Mouse (Mus musculus) cortical plate, adult 2 months (tissue): ENCODE results near the gene Acox2. TPM values are rescaled to one million over a fixed set of nuclear protein-coding genes. Genes with fewer than 3 reads are reported as not detected.
A peak's percentile ranks its signal among the peaks of the same experiment; 100 is the strongest.
"Not testable (repeated sequence)": the region's sequence is repeated elsewhere in the genome, so short reads cannot be mapped to it uniquely, and the experiment has no call there.

ENCODE experiments used
- H3K27ac ChIP-seq: fragments of 200-500 bp; 2 replicates; pipeline ENCODE4 v1.5.1; 2012; ENCODE audit warnings: low read length, control low read depth, inconsistent platforms; ENCODE audit not compliant: insufficient read depth
- H3K4me1 ChIP-seq: fragments of 200-500 bp; 2 replicates; pipeline ENCODE4 v1.6.1; 2011; ENCODE audit warnings: low read length; ENCODE audit not compliant: control insufficient read depth, insufficient read depth
- H3K4me3 ChIP-seq: fragments of 200-500 bp; 2 replicates; pipeline ENCODE4 v1.5.1; 2011; ENCODE audit warnings: mild to moderate bottlenecking, low read length, control low read depth; ENCODE audit not compliant: insufficient read depth
- CTCF ChIP-seq: fragments of 200-500 bp; IDR thresholded peaks from 2 replicates; pipeline ENCODE4 v1.5.1; 2011; ENCODE audit warnings: mild to moderate bottlenecking, control low read depth, low read length; ENCODE audit not compliant: insufficient read depth; ENCODE audit errors: extremely low read depth
- POLR2A ChIP-seq: fragments of 200-500 bp; IDR thresholded peaks from 2 replicates; pipeline ENCODE4 v1.6.1; 2011; ENCODE audit warnings: mild to moderate bottlenecking, low read length, control low read depth; ENCODE audit not compliant: insufficient read depth; ENCODE audit errors: extremely low read depth
- polyA plus RNA-seq: library from polyadenylated mRNA; depleted of rRNA; stranded (reverse); fragments of >200 nt; gene quantifications from 2 replicates; pipeline ENCODE4 v1.2.3, GENCODE M21; 2012; rRNA removed

The Acox2 gene
- 0.06 TPM in 2 replicates for polyA plus RNA-seq

- H3K4me3 ChIP-seq = no peak within 1 kb of the TSS
- TF ChIP-seq CTCF = no peak
- no peak for TF ChIP-seq POLR2A
- H3K27ac ChIP-seq = no peak within 1 kb of the TSS
- no peaks in the 10 kb centered on the region for H3K4me1 ChIP-seq
These were observed at the start of gene Acox2 for GRCm38 (mm10) chr14:8259166-8259565. Acox2 (minus strand) TSS chr14:8259353.

GRCm38 (mm10) chr14:8308650-8309049 is 49.5 kb upstream of the Acox2 start:
- peak overlapping the region; percentile 45 for H3K4me3 ChIP-seq
- TF ChIP-seq CTCF (0 out of 2 replicates have a peak, but pooled peaks have one; percentile 22), POLR2A (no peak)
- H3K4me1 ChIP-seq = peaks cover 4% of the 10 kb centered on the region
- H3K27ac ChIP-seq = peak overlapping the region; percentile 15; the same call in 1 of the 2 replicates

- H3K27ac ChIP-seq = 0 out of 2 replicates have a peak overlapping the region, but pooled peaks have one; percentile 48
- no peak for TF ChIP-seq CTCF
- TF ChIP-seq POLR2A = no peak
- H3K4me3 ChIP-seq = peak overlapping the region; percentile 45
- peaks cover 4% of the 10 kb centered on the region for H3K4me1 ChIP-seq
These were observed 47.7 kb upstream of the Acox2 start for GRCm38 (mm10) chr14:8306884-8307283.

- Histone ChIP-seq H3K27ac (no peak overlapping the region), H3K4me3 (0 out of 2 replicates have a peak overlapping the region, but pooled peaks have one; percentile 2)
- TF ChIP-seq CTCF = no peak
- no peak for TF ChIP-seq POLR2A
These were observed 45.9 kb upstream of the Acox2 start for GRCm38 (mm10) chr14:8305014-8305413.

GRCm38 (mm10) chr14:8304082-8304481 is 44.9 kb upstream of the Acox2 start:
- Histone ChIP-seq H3K27ac (no peak overlapping the region), H3K4me3 (0 out of 2 replicates have a peak overlapping the region, but pooled peaks have one; percentile 2)

More at GRCm38 (mm10) chr14:8305014-8305413, 45.9 kb upstream of the Acox2 start:
- H3K4me1 ChIP-seq = no peaks in the 10 kb centered on the region

GRCm38 (mm10) chr14:8302687-8303086 is 43.5 kb upstream of the Acox2 start:
- Histone ChIP-seq H3K27ac (no peak overlapping the region), H3K4me1 (no peaks in the 10 kb centered on the region), H3K4me3 (no peak overlapping the region)
- TF ChIP-seq POLR2A (no peak), CTCF (no peak)

More at GRCm38 (mm10) chr14:8304082-8304481, 44.9 kb upstream of the Acox2 start:
- no peak for TF ChIP-seq CTCF
- TF ChIP-seq POLR2A = no peak
- H3K4me1 ChIP-seq = no peaks in the 10 kb centered on the region

- H3K4me3 ChIP-seq = no peak overlapping the region
- H3K4me1 ChIP-seq = no peaks in the 10 kb centered on the region
- peak; percentile 47 for TF ChIP-seq CTCF
- TF ChIP-seq POLR2A = no peak
These were observed 41.1 kb upstream of the Acox2 start for GRCm38 (mm10) chr14:8300281-8300680.

GRCm38 (mm10) chr14:8297889-8298293 is 38.7 kb upstream of the Acox2 start:
- Histone ChIP-seq H3K4me1 (no peaks in the 10 kb centered on the region), H3K4me3 (no peak overlapping the region), H3K27ac (no peak overlapping the region)
- no peak for TF ChIP-seq CTCF
- TF ChIP-seq POLR2A = no peak

More at GRCm38 (mm10) chr14:8300281-8300680, 41.1 kb upstream of the Acox2 start:
- H3K27ac ChIP-seq = no peak overlapping the region

GRCm38 (mm10) chr14:8294257-8294656 is 35.1 kb upstream of the Acox2 start:
- Histone ChIP-seq H3K4me1 (no peaks in the 10 kb centered on the region), H3K27ac (no peak overlapping the region), H3K4me3 (no peak overlapping the region)
- TF ChIP-seq CTCF = no peak
- TF ChIP-seq POLR2A = no peak

- H3K4me1 ChIP-seq, H3K27ac ChIP-seq, H3K4me3 ChIP-seq: not testable (repeated sequence)
These were observed 27.4 kb upstream of the Acox2 start for GRCm38 (mm10) chr14:8286595-8286994.

- H3K27ac ChIP-seq = no peak overlapping the region
- no peak overlapping the region for H3K4me3 ChIP-seq
- TF ChIP-seq CTCF (no peak), POLR2A (no peak)
- no peaks in the 10 kb centered on the region for H3K4me1 ChIP-seq
These were observed 24.6 kb upstream of the Acox2 start for GRCm38 (mm10) chr14:8283784-8284183.

- not testable (repeated sequence) for H3K4me1 ChIP-seq, H3K27ac ChIP-seq, H3K4me3 ChIP-seq
These were observed 12.1 kb upstream of the Acox2 start for GRCm38 (mm10) chr14:8271281-8271680.
